Mouse (Mus musculus) embryonic facial prominence, embryonic 14.5 days (tissue): ENCODE measurements at regions not wholly inside any gene's neighbourhood (a gene's known extent, or its start where the extent isn't known, plus 50 kb on each side); places are given as distances from the start of the nearest gene placed in this dataset.

Experiments used
- ATAC-seq: fragments of 200-750 bp; cut with Nextera tagmentation; 2 replicates; pipeline ENCODE4 v1.8.0; 2017; ENCODE audit warnings: low read depth, moderate number of reproducible peaks, moderate TSS enrichment
- DNase-seq: peaks from one replicate; pipeline ENCODE4 v3.0.0-alpha.2; 2015; ENCODE audit warnings: low spot score
- H3K27ac ChIP-seq: fragments of 300-500 bp; sonication (generic); replicated peaks from 2 replicates; pipeline ENCODE4 v1.5.1; 2014; ENCODE audit warnings: low read depth, mild to moderate bottlenecking, low read length, moderate library complexity
- H3K27me3 ChIP-seq: fragments of 300-500 bp; sonication (generic); replicated peaks from 2 replicates; pipeline ENCODE4 v1.6.1; 2014; ENCODE audit warnings: low read length; ENCODE audit not compliant: control insufficient read depth, insufficient read depth
- H3K36me3 ChIP-seq: fragments of 300-500 bp; sonication (generic); 2 replicates; pipeline ENCODE4 v1.6.1; 2014; ENCODE audit warnings: low read length, mixed read lengths; ENCODE audit not compliant: control insufficient read depth, insufficient read depth
- H3K4me1 ChIP-seq: fragments of 300-500 bp; sonication (generic); 2 replicates; pipeline ENCODE4 v1.6.1; 2014; ENCODE audit warnings: antibody characterized with exemption, low read length; ENCODE audit not compliant: control insufficient read depth, insufficient read depth
- H3K4me2 ChIP-seq: fragments of 300-500 bp; sonication (generic); 2 replicates; pipeline ENCODE4 v1.6.1; 2014; ENCODE audit warnings: low read depth, mild to moderate bottlenecking, low read length, moderate library complexity, mixed read lengths
- H3K4me3 ChIP-seq: fragments of 300-500 bp; sonication (generic); 2 replicates; pipeline ENCODE4 v1.5.1; 2014; ENCODE audit warnings: low read depth, mild to moderate bottlenecking, low read length
- H3K9ac ChIP-seq: fragments of 300-500 bp; sonication (generic); 2 replicates; pipeline ENCODE4 v1.6.1; 2014; ENCODE audit warnings: low read depth, mild to moderate bottlenecking, low read length, moderate library complexity, mixed read lengths
- H3K9me3 ChIP-seq: fragments of 300-500 bp; sonication (generic); 2 replicates; pipeline ENCODE4 v1.6.1; 2016; ENCODE audit warnings: low read length; ENCODE audit not compliant: control insufficient read depth
- WGBS: fragments of 180-500 bp; shearing (Covaris S2); extraction: QIAGEN DNeasy Blood & Tissue Kit; methylation state at CpG from one replicate; pipeline ENCODE4 v1.1.7; 2014; 5-methylcytosine and 5-hydroxymethylcytosine counted together

- DNase-seq (peak; percentile 28), ATAC-seq (0 out of 2 replicates have a peak, but pooled peaks have one; percentile 15)
- H3K4me2 ChIP-seq: no peak overlapping the region
- no peaks in the 10 kb centered on the region for H3K36me3 ChIP-seq
- no peak overlapping the region for H3K9ac ChIP-seq
- H3K4me1 ChIP-seq: no peaks in the 10 kb centered on the region
- H3K9me3 ChIP-seq: no peaks in the 10 kb centered on the region
- H3K27me3 ChIP-seq: no peaks in the 10 kb centered on the region
- no peak overlapping the region for H3K27ac ChIP-seq
- H3K4me3 ChIP-seq: no peak overlapping the region
These were observed 57.0 kb downstream of the Amd2 start for GRCm38 (mm10) chr10:35654548-35655180.

GRCm38 (mm10) chr10:35649930-35650329 is 61.8 kb downstream of the Amd2 start:
- ATAC-seq: no peak

GRCm38 (mm10) chr10:35620853-35621252 is 90.8 kb downstream of the Amd2 start:
- Histone ChIP-seq H3K4me3 (no peak overlapping the region), H3K9ac (no peak overlapping the region), H3K36me3 (no peaks in the 10 kb centered on the region), H3K27ac (no peak overlapping the region), H3K4me2 (no peak overlapping the region), H3K4me1 (no peaks in the 10 kb centered on the region), H3K27me3 (no peaks in the 10 kb centered on the region), H3K9me3 (no peaks in the 10 kb centered on the region)
- 92% methylated on average over 1 of the region's 1 CpGs for WGBS
- DNase-seq (no peak), ATAC-seq (no peak)

More at GRCm38 (mm10) chr10:35649930-35650329, 61.8 kb downstream of the Amd2 start:
- no peak overlapping the region for H3K4me3 ChIP-seq
- no peak overlapping the region for H3K27ac ChIP-seq
- 57% methylated on average over 2 of the region's 2 CpGs for WGBS
- H3K9ac ChIP-seq: no peak overlapping the region
- no peak for DNase-seq
- no peak overlapping the region for H3K4me2 ChIP-seq
- H3K4me1 ChIP-seq: no peaks in the 10 kb centered on the region
- H3K9me3 ChIP-seq: no peaks in the 10 kb centered on the region
- no peaks in the 10 kb centered on the region for H3K27me3 ChIP-seq
- H3K36me3 ChIP-seq: no peaks in the 10 kb centered on the region

GRCm38 (mm10) chr10:35586251-35586650 is 125.4 kb downstream of the Amd2 start:
- H3K4me3 ChIP-seq: no peak overlapping the region
- ATAC-seq (no peak), DNase-seq (peak; percentile 1)
- no peaks in the 10 kb centered on the region for H3K9me3 ChIP-seq
- WGBS: 76% methylated on average over 1 of the region's 1 CpGs
- no peak overlapping the region for H3K9ac ChIP-seq
- H3K4me2 ChIP-seq: no peak overlapping the region
- H3K27ac ChIP-seq: no peak overlapping the region
- no peaks in the 10 kb centered on the region for H3K36me3 ChIP-seq
- no peaks in the 10 kb centered on the region for H3K27me3 ChIP-seq
- H3K4me1 ChIP-seq: no peaks in the 10 kb centered on the region
